Mouse (Mus musculus): ENCODE data around the gene Icam1. TPM values are rescaled to one million over a fixed set of nuclear protein-coding genes. Genes with fewer than 3 reads are reported as not detected.
"Not testable (repeated sequence)": the region's sequence is repeated elsewhere in the genome, so short reads cannot be mapped to it uniquely, and the experiment has no call there.

The Icam1 gene
- polyA plus RNA-seq, 1 experiment from 2014 or later: 3.9 TPM

GRCm38 (mm10) chr9:20998337-20998736, 17.4 kb upstream of the Icam1 start:
- H3K36me3 ChIP-seq; H3K4me1 ChIP-seq (replicated peaks); H3K9ac ChIP-seq; H3K4me2 ChIP-seq; H3K9me3 ChIP-seq; ATAC-seq (ENCODE audit: low read depth); H3K4me3 ChIP-seq; H3K27ac ChIP-seq (replicated peaks); H3K27me3 ChIP-seq: not testable (repeated sequence)
- WGBS: 70% methylated on average over 1 of the region's 1 CpGs

GRCm38 (mm10) chr9:21000811-21001210, 15.0 kb upstream of the Icam1 start:
- Histone ChIP-seq H3K4me2 (no peak overlapping the region), H3K27me3 (no peaks in the 10 kb centered on the region), H3K9me3 (no peaks in the 10 kb centered on the region), H3K27ac (replicated peaks) (no peak overlapping the region), H3K36me3 (peaks cover 14% of the 10 kb centered on the region), H3K9ac (no peak overlapping the region), H3K4me1 (replicated peaks) (peaks cover 15% of the 10 kb centered on the region), H3K4me3 (no peak overlapping the region)
- ATAC-seq (ENCODE audit: low read depth): no peak

- 75% methylated on average over 6 of the region's 6 CpGs for WGBS
- ATAC-seq (ENCODE audit: low read depth): no peak
These were observed 14.1 kb upstream of the Icam1 start for GRCm38 (mm10) chr9:21001651-21002200.

GRCm38 (mm10) chr9:21002270-21002626, 13.5 kb upstream of the Icam1 start:
- peaks cover 28% of the 10 kb centered on the region for H3K36me3 ChIP-seq
- H3K27ac ChIP-seq (replicated peaks): peak overlapping the region; percentile 86
- H3K4me3 ChIP-seq: peak overlapping the region; percentile 77
- H3K4me2 ChIP-seq: peak overlapping the region; percentile 69
- H3K9ac ChIP-seq: peak overlapping the region; percentile 84
- WGBS: 13% methylated on average over 7 of the region's 7 CpGs
- H3K4me1 ChIP-seq (replicated peaks): peaks cover 15% of the 10 kb centered on the region
- no peaks in the 10 kb centered on the region for H3K9me3 ChIP-seq
- no peaks in the 10 kb centered on the region for H3K27me3 ChIP-seq
- peak; percentile 40 for ATAC-seq (ENCODE audit: low read depth)

More at GRCm38 (mm10) chr9:21001651-21002200, 14.1 kb upstream of the Icam1 start:
- Histone ChIP-seq H3K9me3 (no peaks in the 10 kb centered on the region), H3K27ac (replicated peaks) (no peak overlapping the region), H3K4me2 (peak overlapping the region; percentile 69; the same call in 1 of the 2 replicates), H3K4me3 (peak overlapping the region; percentile 77; the same call in 1 of the 2 replicates), H3K4me1 (replicated peaks) (peaks cover 15% of the 10 kb centered on the region), H3K36me3 (peaks cover 23% of the 10 kb centered on the region), H3K9ac (no peak overlapping the region), H3K27me3 (no peaks in the 10 kb centered on the region)

- Histone ChIP-seq H3K27ac (replicated peaks) (peak within 1 kb of the TSS; percentile 86), H3K9ac (peak within 1 kb of the TSS; percentile 84), H3K9me3 (no peaks in the 10 kb centered on the region), H3K4me1 (replicated peaks) (peaks cover 15% of the 10 kb centered on the region), H3K4me3 (peak within 1 kb of the TSS; percentile 77), H3K4me2 (peak within 1 kb of the TSS; percentile 69), H3K36me3 (peaks cover 35% of the 10 kb centered on the region), H3K27me3 (no peaks in the 10 kb centered on the region)
- peak; percentile 93 for ATAC-seq (ENCODE audit: low read depth)
- WGBS: under 1% methylated on average over 72 of the region's 72 CpGs
These were observed 12.9 kb upstream of the Icam1 start, which contains the start of gene Mrpl4 for GRCm38 (mm10) chr9:21002627-21003551. Gene Mrpl4, plus strand, starts transcription at chr9:21002738.

- WGBS: 96% methylated on average over 10 of the region's 10 CpGs
- peaks cover 15% of the 10 kb centered on the region for H3K4me1 ChIP-seq (replicated peaks)
- no peak overlapping the region for H3K4me2 ChIP-seq
- no peak for ATAC-seq (ENCODE audit: low read depth)
- no peak overlapping the region for H3K27ac ChIP-seq (replicated peaks)
- H3K9me3 ChIP-seq: no peaks in the 10 kb centered on the region
- H3K9ac ChIP-seq: no peak overlapping the region
- peaks cover 52% of the 10 kb centered on the region for H3K36me3 ChIP-seq
- H3K4me3 ChIP-seq: no peak overlapping the region
- peaks cover 5% of the 10 kb centered on the region for H3K27me3 ChIP-seq
These were observed 8.4 kb upstream of the Icam1 start for GRCm38 (mm10) chr9:21007313-21007952.

GRCm38 (mm10) chr9:21008007-21008406, 7.8 kb upstream of the Icam1 start:
- H3K4me1 ChIP-seq (replicated peaks): peaks cover 15% of the 10 kb centered on the region
- WGBS: 81% methylated on average over 7 of the region's 7 CpGs
- no peak overlapping the region for H3K27ac ChIP-seq (replicated peaks)
- no peaks in the 10 kb centered on the region for H3K9me3 ChIP-seq
- H3K36me3 ChIP-seq: peaks cover 52% of the 10 kb centered on the region
- no peak overlapping the region for H3K4me3 ChIP-seq
- no peak for ATAC-seq (ENCODE audit: low read depth)
- no peak overlapping the region for H3K9ac ChIP-seq
- peaks cover 10% of the 10 kb centered on the region for H3K27me3 ChIP-seq
- H3K4me2 ChIP-seq: no peak overlapping the region

GRCm38 (mm10) chr9:21010362-21010761, 5.4 kb upstream of the Icam1 start:
- no peak overlapping the region for H3K27ac ChIP-seq (replicated peaks)
- H3K9ac ChIP-seq: no peak overlapping the region
- peaks cover 34% of the 10 kb centered on the region for H3K27me3 ChIP-seq
- WGBS: 83% methylated on average over 2 of the region's 2 CpGs
- H3K4me2 ChIP-seq: no peak overlapping the region
- H3K4me3 ChIP-seq: no peak overlapping the region
- peaks cover 43% of the 10 kb centered on the region for H3K36me3 ChIP-seq
- ATAC-seq (ENCODE audit: low read depth): no peak
- H3K4me1 ChIP-seq (replicated peaks): peaks cover 3% of the 10 kb centered on the region
- no peaks in the 10 kb centered on the region for H3K9me3 ChIP-seq

GRCm38 (mm10) chr9:21010939-21011541, 4.7 kb upstream of the Icam1 start:
- not testable (repeated sequence) for H3K27ac ChIP-seq (replicated peaks); H3K4me2 ChIP-seq; ATAC-seq (ENCODE audit: low read depth); H3K4me1 ChIP-seq (replicated peaks); H3K4me3 ChIP-seq; H3K9ac ChIP-seq; H3K9me3 ChIP-seq
- H3K27me3 ChIP-seq: peaks cover 41% of the 10 kb centered on the region
- H3K36me3 ChIP-seq: peaks cover 36% of the 10 kb centered on the region
- WGBS: 69% methylated on average over 9 of the region's 9 CpGs

GRCm38 (mm10) chr9:21011846-21012312, 3.9 kb upstream of the Icam1 start:
- H3K4me1 ChIP-seq (replicated peaks): peaks cover 10% of the 10 kb centered on the region
- no peak for ATAC-seq (ENCODE audit: low read depth)
- 73% methylated on average over 5 of the region's 5 CpGs for WGBS
- H3K27ac ChIP-seq (replicated peaks): no peak overlapping the region
- H3K4me3 ChIP-seq: no peak overlapping the region
- H3K9me3 ChIP-seq: no peaks in the 10 kb centered on the region
- no peak overlapping the region for H3K4me2 ChIP-seq
- no peak overlapping the region for H3K9ac ChIP-seq
- peaks cover 28% of the 10 kb centered on the region for H3K36me3 ChIP-seq
- peaks cover 49% of the 10 kb centered on the region for H3K27me3 ChIP-seq

GRCm38 (mm10) chr9:21012368-21012767, 3.4 kb upstream of the Icam1 start:
- Histone ChIP-seq H3K4me3 (no peak overlapping the region), H3K27me3 (peaks cover 54% of the 10 kb centered on the region), H3K9me3 (no peaks in the 10 kb centered on the region), H3K27ac (replicated peaks) (no peak overlapping the region), H3K4me2 (no peak overlapping the region), H3K9ac (no peak overlapping the region), H3K4me1 (replicated peaks) (peaks cover 10% of the 10 kb centered on the region), H3K36me3 (peaks cover 23% of the 10 kb centered on the region)
- no peak for ATAC-seq (ENCODE audit: low read depth)
- 54% methylated on average over 1 of the region's 1 CpGs for WGBS

Data from neural tube, embryonic 13.5 days (tissue).